In genomic region chr15:101128181-101129089, GRCm38 (mm10) we compare ENCODE assay signal across 8 mouse cellular contexts. TPM values are rescaled to one million over a fixed set of nuclear protein-coding genes. Genes with fewer than 3 reads are reported as not detected.
DNase-seq lines count a peak whose midpoint lies in the region; ATAC-seq and TF ChIP-seq lines count a peak whose summit lies in the region.

Gene Acvrl1, plus strand, starts transcription at chr15:101128522.

- H3K9ac ChIP-seq in liver, postnatal 0 days (replicated peaks) = peak within 1 kb of the TSS; percentile 47; the same call in 1 of the 2 replicates

- ATAC-seq in liver, postnatal 0 days = no peak

- WGBS in liver, postnatal 0 days (ENCODE audit: insufficient replicate concordance) = 4% methylated on average over 46 of the region's 46 CpGs

- TF ChIP-seq CTCF in liver, postnatal 0 days (IDR thresholded peaks at IDR 0.05; ENCODE audit: low read depth) = no peak

- no peaks in the 10 kb centered on the region for H3K9me3 ChIP-seq in liver, postnatal 0 days (ENCODE audit: low read length)

- H3K36me3 ChIP-seq in liver, postnatal 0 days (replicated peaks; ENCODE audit: insufficient read depth, low read length) = no peaks in the 10 kb centered on the region

- DNase-seq in adrenal gland, adult 18-20 months (ENCODE audit: low spot score in 2 of 2) = no peak
- DNase-seq in heart, adult 8-10 months (ENCODE audit: low spot score) = peak; percentile 79
- DNase-seq in kidney, adult 18-20 months = peak; percentile 67
- no peak for DNase-seq in liver, postnatal 0 days
- peak; percentile 76 for DNase-seq in testis, postnatal 10 days (ENCODE audit: low spot score)
- no peak for DNase-seq in embryo, embryonic 10.5 days (ENCODE audit: low spot score)
- no peak for DNase-seq in retina, embryonic 14.5 days (ENCODE audit: low spot score)

- H3K4me2 ChIP-seq in liver, postnatal 0 days (ENCODE audit: low read depth, low read length) = peak within 1 kb of the TSS; percentile 63

- no peak for TF ChIP-seq EP300 in liver, postnatal 0 days (IDR thresholded peaks at IDR 0.05; ENCODE audit: low read depth)

- peak within 1 kb of the TSS; percentile 80 for H3K4me3 ChIP-seq in brown adipose tissue, adult 24 weeks (ENCODE audit: insufficient read depth, low read depth, low read length)
- peak within 1 kb of the TSS; percentile 38 for H3K4me3 ChIP-seq in liver, postnatal 0 days (ENCODE audit: low read depth, low read length)

- H3K27ac ChIP-seq in brown adipose tissue, adult 24 weeks (replicated peaks; ENCODE audit: low read depth, low read length) = peak within 1 kb of the TSS; percentile 92
- no peak within 1 kb of the TSS for H3K27ac ChIP-seq in liver, postnatal 0 days (ENCODE audit: low read depth)

- H3K27me3 ChIP-seq in liver, postnatal 0 days (ENCODE audit: insufficient read depth, low read length) = peaks cover 31% of the 10 kb centered on the region

- H3K4me1 ChIP-seq in brown adipose tissue, adult 24 weeks (ENCODE audit: control insufficient read depth, insufficient read depth, insufficient read length, low read length) = peaks cover 18% of the 10 kb centered on the region; the same call in 1 of the 2 replicates
- H3K4me1 ChIP-seq in liver, postnatal 0 days (ENCODE audit: insufficient read depth) = peaks cover 12% of the 10 kb centered on the region

RNA-seq across cellular contexts. Expression of gene Acvrl1, which starts in this region (rescaled TPM):
- 10 to 100 TPM; 19.1 to 26.1 TPM for total RNA-seq in adrenal gland, adult 18-20 months (2021)
- polyA plus RNA-seq in brown adipose tissue, adult 24 weeks (2012; ENCODE audit: insufficient read depth, insufficient read length, missing spikeins) = 9.4 and 13.7 TPM in 2 replicates
- 10 to 100 TPM; 19.8 to 30.3 (median 23.0) TPM for total RNA-seq in heart, adult 8-10 months (2022)
- 2.3 and 2.6 TPM in 2 replicates for polyA plus RNA-seq in liver, postnatal 0 days (2015; fragmentation: Nextera tagmentation; extraction: Ambion mirVana)

Comparison
In these comparisons a context has a peak if more than half of its experiments do, and no peak if none do; other contexts are left out.
1. DNase-seq: peak in heart, adult 8-10 months (single experiment), kidney, adult 18-20 months (single experiment) and testis, postnatal 10 days (single experiment); none in adrenal gland, adult 18-20 months (0 of 2), liver, postnatal 0 days (single experiment), embryo, embryonic 10.5 days (single experiment) and retina, embryonic 14.5 days (single experiment).